Mouse (Mus musculus) MEL (cell line): ENCODE measurements around the gene Cdkl3. TPM values are rescaled to one million over a fixed set of nuclear protein-coding genes. Genes with fewer than 3 reads are reported as not detected.

Experiments used
- DNase-seq: peaks from one replicate; pipeline ENCODE4 v3.0.0; 2011; ENCODE audit warnings: low read depth, low spot score
- H3K27ac ChIP-seq: 2 replicates; pipeline ENCODE4 v1.5.1; 2012; ENCODE audit warnings: low read depth, mild to moderate bottlenecking, control low read depth, low read length, moderate library complexity; ENCODE audit not compliant: control insufficient read depth
- H3K27me3 ChIP-seq, 2 experiments: fragments of 150-350 bp in 1 of 2; sonication (generic) in 1 of 2; 2 replicates each; pipeline ENCODE4 v1.6.1; 2012; ENCODE audit warnings: low read length in 2 of 2, mild to moderate bottlenecking in 2 of 2, improper control_type of control experiment in 1 of 2, moderate library complexity in 1 of 2; ENCODE audit not compliant: insufficient read depth in 2 of 2, control insufficient read depth in 1 of 2
- H3K36me3 ChIP-seq, 2 experiments: 2 replicates each; pipeline ENCODE4 v1.6.1; 2012 to 2014; ENCODE audit warnings: low read length in 2 of 2, improper control_type of control experiment in 1 of 2, inconsistent platforms in 1 of 2, mild to moderate bottlenecking in 1 of 2; ENCODE audit not compliant: insufficient read depth in 2 of 2, control insufficient read depth in 1 of 2
- H3K4me1 ChIP-seq, 2 experiments: fragments of 150-350 bp in 1 of 2; sonication (generic) in 1 of 2; 2 replicates each; pipeline ENCODE4 v1.6.1; 2012; ENCODE audit warnings: low read length in 2 of 2, improper control_type of control experiment in 1 of 2, mild to moderate bottlenecking in 1 of 2; ENCODE audit not compliant: insufficient read depth in 2 of 2, control insufficient read depth in 1 of 2
- H3K4me3 ChIP-seq, 2 experiments: fragments of 150-350 bp in 1 of 2; sonication (generic) in 1 of 2; 2 replicates each; pipeline ENCODE4 v1.5.1; 2012; ENCODE audit warnings: low read depth in 2 of 2, low read length in 2 of 2, mild to moderate bottlenecking in 2 of 2, moderate library complexity in 2 of 2, control low read depth in 1 of 2, improper control_type of control experiment in 1 of 2; ENCODE audit not compliant: control insufficient read depth in 1 of 2, insufficient read depth in 1 of 2
- H3K79me2 ChIP-seq: 2 replicates; pipeline ENCODE4 v1.6.1; 2012; ENCODE audit warnings: mild to moderate bottlenecking, low read length, moderate library complexity; ENCODE audit not compliant: control insufficient read depth, poor library complexity, insufficient read depth
- H3K9ac ChIP-seq: 2 replicates; pipeline ENCODE4 v1.6.1; 2012; ENCODE audit warnings: low read depth, mild to moderate bottlenecking, control low read depth, low read length, moderate library complexity; ENCODE audit not compliant: control insufficient read depth, poor library complexity, severe bottlenecking
- H3K9me3 ChIP-seq: fragments of 150-350 bp; sonication (generic); replicated peaks from 2 replicates; pipeline ENCODE4 v1.6.1; 2012; ENCODE audit warnings: mild to moderate bottlenecking, low read length, improper control_type of control experiment, moderate library complexity; ENCODE audit not compliant: insufficient read depth
- CHD1 ChIP-seq: IDR thresholded peaks from 2 replicates; pipeline ENCODE4 v1.6.1; 2012; ENCODE audit warnings: low read depth, mild to moderate bottlenecking, inconsistent platforms, low read length, improper control_type of control experiment
- CTCF ChIP-seq, 3 experiments: IDR thresholded peaks in 2 of 3; conservative IDR thresholded peaks in 1 of 3; 2 replicates each; pipeline ENCODE4 v1.5.1; 2011 to 2012; ENCODE audit warnings: low read length in 3 of 3, low read depth in 2 of 3, mild to moderate bottlenecking in 2 of 3, improper control_type of control experiment in 1 of 3, inconsistent platforms in 1 of 3, mixed read lengths in 1 of 3, moderate library complexity in 1 of 3; ENCODE audit not compliant: control insufficient read depth in 1 of 3, insufficient read depth in 1 of 3, poor library complexity in 1 of 3, severe bottlenecking in 1 of 3
- E2F4 ChIP-seq: IDR thresholded peaks from 2 replicates; pipeline ENCODE4 v1.6.1; 2011; ENCODE audit warnings: low read depth, low read length, improper control_type of control experiment, borderline replicate concordance
- ELF1 ChIP-seq: IDR thresholded peaks from 2 replicates; pipeline ENCODE4 v1.6.1; 2014; ENCODE audit warnings: low read depth, mild to moderate bottlenecking, inconsistent platforms, low read length, improper control_type of control experiment, moderate library complexity
- EP300 ChIP-seq, 2 experiments: IDR thresholded peaks; 2 replicates each; pipeline ENCODE4 v1.6.1; 2011; ENCODE audit warnings: improper control_type of control experiment in 2 of 2, low read length in 2 of 2, low read depth in 1 of 2, mild to moderate bottlenecking in 1 of 2
- GABPA ChIP-seq: IDR thresholded peaks from 2 replicates; pipeline ENCODE4 v1.6.1; 2012; ENCODE audit warnings: low read depth, mild to moderate bottlenecking, inconsistent platforms, low read length, improper control_type of control experiment, moderate library complexity
- GATA1 ChIP-seq: IDR thresholded peaks from 2 replicates; pipeline ENCODE4 v1.6.1; 2011; ENCODE audit warnings: low read depth, low read length, improper control_type of control experiment
- HCFC1 ChIP-seq: IDR thresholded peaks from 2 replicates; pipeline ENCODE4 v1.6.1; 2012; ENCODE audit warnings: low read depth, mild to moderate bottlenecking, inconsistent platforms, low read length, improper control_type of control experiment, moderate library complexity
- KAT2A ChIP-seq: conservative IDR thresholded peaks from 2 replicates; pipeline ENCODE4 v1.6.1; 2012; ENCODE audit warnings: low read depth, low read length, improper control_type of control experiment, inconsistent platforms
- MAX ChIP-seq: IDR thresholded peaks from 2 replicates; pipeline ENCODE4 v1.6.1; 2011; ENCODE audit warnings: low read length, improper control_type of control experiment
- MEF2A ChIP-seq: IDR thresholded peaks from 2 replicates; pipeline ENCODE4 v1.6.1; 2014; ENCODE audit warnings: low read depth, mild to moderate bottlenecking, inconsistent platforms, low read length, improper control_type of control experiment; ENCODE audit not compliant: poor library complexity, insufficient replicate concordance, severe bottlenecking; ENCODE audit errors: extremely low read depth
- MYB ChIP-seq: IDR thresholded peaks from 2 replicates; pipeline ENCODE4 v1.6.1; 2011; ENCODE audit warnings: mild to moderate bottlenecking, low read depth, low read length, improper control_type of control experiment
- POLR2A ChIP-seq, 2 experiments: IDR thresholded peaks; 2 replicates each; pipeline ENCODE4 v1.6.1; 2011 to 2012; ENCODE audit warnings: low read length in 2 of 2, mild to moderate bottlenecking in 2 of 2, control low read depth in 1 of 2, improper control_type of control experiment in 1 of 2, low read depth in 1 of 2, moderate library complexity in 1 of 2; ENCODE audit not compliant: control insufficient read depth in 1 of 2, insufficient read depth in 1 of 2, poor library complexity in 1 of 2
- POLR2AphosphoS5 ChIP-seq: IDR thresholded peaks from 2 replicates; pipeline ENCODE4 v1.6.1; 2012; ENCODE audit warnings: low read depth, borderline replicate concordance, mild to moderate bottlenecking, inconsistent platforms, low read length, moderate library complexity, mixed read lengths
- TAL1 ChIP-seq: IDR thresholded peaks from 2 replicates; pipeline ENCODE4 v1.6.1; 2012; ENCODE audit warnings: mild to moderate bottlenecking, inconsistent platforms, low read length, moderate library complexity, mixed read lengths
- TBP ChIP-seq: IDR thresholded peaks from 2 replicates; pipeline ENCODE4 v1.8.0; 2011; ENCODE audit warnings: low read depth, low read length, improper control_type of control experiment
- USF1 ChIP-seq: IDR thresholded peaks from 2 replicates; pipeline ENCODE4 v1.6.1; 2014; ENCODE audit warnings: low read depth, mild to moderate bottlenecking, inconsistent platforms, low read length, improper control_type of control experiment, moderate library complexity
- USF2 ChIP-seq, 2 experiments: IDR thresholded peaks; 2 replicates each; pipeline ENCODE4 v1.6.1; 2011 to 2012; ENCODE audit warnings: improper control_type of control experiment in 2 of 2, low read length in 2 of 2, borderline replicate concordance in 1 of 2, inconsistent platforms in 1 of 2, low read depth in 1 of 2, mild to moderate bottlenecking in 1 of 2; ENCODE audit not compliant: insufficient read depth in 1 of 2
- ZKSCAN1 ChIP-seq: IDR thresholded peaks from 2 replicates; pipeline ENCODE4 v1.6.1; 2012; ENCODE audit warnings: low read depth, mild to moderate bottlenecking, inconsistent platforms, low read length, improper control_type of control experiment, moderate library complexity
- ZMIZ1 ChIP-seq: IDR thresholded peaks from 2 replicates; pipeline ENCODE4 v1.6.1; 2012; ENCODE audit warnings: low read depth, mild to moderate bottlenecking, inconsistent platforms, low read length, improper control_type of control experiment, moderate library complexity
- ZNF384 ChIP-seq: IDR thresholded peaks from 2 replicates; pipeline ENCODE4 v1.6.1; 2012; ENCODE audit warnings: low read depth, mild to moderate bottlenecking, inconsistent platforms, low read length, improper control_type of control experiment
- polyA plus RNA-seq, 2 experiments: library from polyadenylated mRNA; stranded (reverse) in 1 of 2; unstranded in 1 of 2; fragments of >175 nt in 1 of 2; fragments of >200 nt in 1 of 2; gene quantifications; 2 replicates each; pipeline versions ENCODE4 v1.2.1 to v1.2.4; 2012; ENCODE audit warnings: low replicate concordance in 2 of 2, low read depth in 1 of 2; ENCODE audit not compliant: insufficient read length in 2 of 2, insufficient read depth in 1 of 2, missing spikeins in 1 of 2
- total RNA-seq: library from RNA; depleted of rRNA; stranded (reverse); fragments of 300-350 nt; gene quantifications from 2 replicates; pipeline ENCODE4 v1.2.3, GENCODE M21; 2012

The Cdkl3 gene
- total and polyA plus RNA-seq, 3 experiments: 3.7 to 4.9 TPM; not detected in 1

DNA sequence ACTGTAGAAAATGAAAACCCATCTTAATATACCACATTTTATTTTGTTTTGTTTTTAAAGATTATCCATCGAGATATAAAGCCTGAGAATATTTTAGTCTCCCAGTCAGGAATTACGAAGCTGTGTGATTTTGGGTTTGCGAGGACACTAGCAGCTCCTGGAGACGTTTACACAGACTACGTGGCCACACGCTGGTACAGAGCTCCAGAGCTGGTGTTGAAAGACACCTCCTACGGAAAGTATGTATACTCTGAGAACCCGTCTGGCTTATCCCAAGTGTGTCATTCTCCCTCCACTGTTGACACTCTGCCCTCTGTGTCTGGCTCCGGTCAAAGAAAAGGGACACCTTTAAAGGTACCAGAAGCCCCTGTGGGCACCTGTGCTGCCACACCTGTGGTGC is 14.2 kb downstream of the Cdkl3 start:
- H3K4me1 ChIP-seq: peaks cover 2 to 3% of the 10 kb centered on the region in 2 experiments; a peak in 2 of 4 replicates
- DNase-seq: no peak
- TF ChIP-seq TAL1: no peak
- TF ChIP-seq ZNF384: no peak
- no peaks in the 10 kb centered on the region for H3K79me2 ChIP-seq
- no peak overlapping the region for H3K27ac ChIP-seq
- H3K27me3 ChIP-seq: no peaks in the 10 kb centered on the region
- no peaks in the 10 kb centered on the region; a peak in 1 of 4 replicates for H3K36me3 ChIP-seq
- no peak overlapping the region for H3K4me3 ChIP-seq
- H3K9ac ChIP-seq: no peak overlapping the region
- no peaks in the 10 kb centered on the region for H3K9me3 ChIP-seq

DNA sequence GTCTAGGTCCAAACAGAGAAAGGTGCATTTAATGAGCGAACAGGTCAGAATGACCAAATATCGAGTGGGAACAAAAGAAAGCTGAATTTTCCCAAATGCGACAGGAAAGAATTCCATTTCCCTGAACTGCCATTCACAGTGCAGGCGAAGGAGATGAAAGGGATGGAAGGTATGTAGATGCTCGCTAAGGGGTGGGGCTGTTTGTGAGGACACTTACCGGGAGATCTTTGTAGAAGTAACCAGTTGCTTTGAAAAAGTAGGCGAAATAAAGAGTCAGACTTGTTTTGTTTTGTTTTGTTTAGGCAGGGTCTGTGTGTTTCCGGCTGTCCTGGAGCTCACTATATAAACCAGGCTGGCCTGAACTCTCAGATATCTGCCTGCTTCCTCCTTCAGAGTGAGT is 28.3 kb downstream of the Cdkl3 start:
- Histone ChIP-seq H3K27ac (no peak overlapping the region), H3K9me3 (no peaks in the 10 kb centered on the region), H3K36me3 (peaks cover 0 to 4% of the 10 kb centered on the region in 2 experiments; a peak in 2 of 4 replicates), H3K79me2 (no peaks in the 10 kb centered on the region), H3K9ac (no peak overlapping the region), H3K27me3 (no peaks in the 10 kb centered on the region), H3K4me1 (no peaks in the 10 kb centered on the region), H3K4me3 (no peak overlapping the region)
- TF ChIP-seq E2F4: no peak
- TF ChIP-seq MEF2A: no peak
- no peak for TF ChIP-seq ELF1
- no peak for TF ChIP-seq GABPA
- TF ChIP-seq HCFC1: no peak
- TF ChIP-seq USF1: no peak
- no peak for TF ChIP-seq USF2 (IDR thresholded peaks at IDR 0.05; ENCODE audit: borderline replicate concordance in 1 of 2, insufficient read depth in 1 of 2, low read depth in 1 of 2, low read length in 2 of 2)
- TF ChIP-seq KAT2A: no peak
- TF ChIP-seq TBP: no peak
- TF ChIP-seq ZMIZ1: no peak
- TF ChIP-seq GATA1: no peak
- no peak for TF ChIP-seq EP300 (IDR thresholded peaks at IDR 0.05; ENCODE audit: low read depth in 1 of 2, low read length in 2 of 2)
- TF ChIP-seq POLR2A (IDR thresholded peaks at IDR 0.05; ENCODE audit: control insufficient read depth in 1 of 2, insufficient read depth in 1 of 2, low read depth in 1 of 2, low read length in 2 of 2, poor library complexity in 1 of 2): no peak
- TF ChIP-seq MAX: no peak
- no peak for TF ChIP-seq CTCF (IDR thresholded peaks at IDR 0.05 in 2 of 3, conservative IDR thresholded peaks at IDR 0.05 in 1 of 3; ENCODE audit: control insufficient read depth in 1 of 3, insufficient read depth in 1 of 3, low read depth in 2 of 3, low read length in 3 of 3, poor library complexity in 1 of 3, severe bottlenecking in 1 of 3)
- TF ChIP-seq ZKSCAN1: no peak
- TF ChIP-seq MYB: no peak
- TF ChIP-seq POLR2AphosphoS5: no peak
- TF ChIP-seq CHD1: no peak
- no peak for DNase-seq
